Mouse (Mus musculus) hindbrain, embryonic 12.5 days (tissue): ENCODE measurements around the gene Etl4. TPM values are rescaled to one million over a fixed set of nuclear protein-coding genes. Genes with fewer than 3 reads are reported as not detected.
"Not testable (repeated sequence)": the region's sequence is repeated elsewhere in the genome, so short reads cannot be mapped to it uniquely, and the experiment has no call there.

ENCODE experiments used
- ATAC-seq: fragments of 200-750 bp; cut with Nextera tagmentation; 2 replicates; pipeline ENCODE4 v1.8.0; 2017; ENCODE audit warnings: moderate TSS enrichment; ENCODE audit not compliant: low FRiP score
- H3K27ac ChIP-seq: fragments of 300-500 bp; sonication (generic); 2 replicates; pipeline ENCODE4 v1.5.1; 2016; ENCODE audit warnings: mild to moderate bottlenecking
- H3K27me3 ChIP-seq: fragments of 300-500 bp; sonication (generic); 2 replicates; pipeline ENCODE4 v1.6.1; 2016; ENCODE audit warnings: mild to moderate bottlenecking
- H3K36me3 ChIP-seq: fragments of 300-500 bp; sonication (generic); 2 replicates; pipeline ENCODE4 v1.6.1; 2016; ENCODE audit warnings: mild to moderate bottlenecking
- H3K4me1 ChIP-seq: fragments of 300-500 bp; sonication (generic); 2 replicates; pipeline ENCODE4 v1.6.1; 2016
- H3K4me2 ChIP-seq: fragments of 300-500 bp; sonication (generic); replicated peaks from 2 replicates; pipeline ENCODE4 v1.6.1; 2016; ENCODE audit warnings: mild to moderate bottlenecking
- H3K4me3 ChIP-seq: fragments of 300-500 bp; sonication (generic); 2 replicates; pipeline ENCODE4 v1.5.1; 2016; ENCODE audit warnings: mild to moderate bottlenecking
- H3K9ac ChIP-seq: fragments of 300-500 bp; sonication (generic); 2 replicates; pipeline ENCODE4 v1.6.1; 2016; ENCODE audit warnings: mild to moderate bottlenecking, moderate library complexity
- H3K9me3 ChIP-seq: fragments of 300-500 bp; sonication (generic); replicated peaks from 2 replicates; pipeline ENCODE4 v1.6.1; 2016; ENCODE audit warnings: mild to moderate bottlenecking
- WGBS: fragments of 180-500 bp; shearing (Covaris S2); methylation state at CpG from one replicate; pipeline ENCODE4 v1.1.7; 2016; 5-methylcytosine and 5-hydroxymethylcytosine counted together
- polyA plus RNA-seq: library from polyadenylated mRNA; unstranded; fragments of >200 nt; fragmentation: Nextera tagmentation; extraction: Ambion mirVana; gene quantifications from 2 replicates; pipeline ENCODE4 v1.2.1, GENCODE M21; 2016

Etl4 gene
- polyA plus RNA-seq, 1 experiment from 2014 or later = 18.7 TPM

- not testable (repeated sequence) for H3K4me3 ChIP-seq, H3K27me3 ChIP-seq, H3K4me1 ChIP-seq, H3K4me2 ChIP-seq, H3K9me3 ChIP-seq, ATAC-seq, H3K36me3 ChIP-seq, H3K9ac ChIP-seq, H3K27ac ChIP-seq
- 76% methylated on average over 6 of the region's 6 CpGs for WGBS
Measured at GRCm38 (mm10) chr2:20176456-20177184, 267.0 kb downstream of the Etl4 start.

- H3K36me3 ChIP-seq, H3K4me3 ChIP-seq, H3K4me2 ChIP-seq, H3K27me3 ChIP-seq, H3K9me3 ChIP-seq, H3K27ac ChIP-seq, H3K4me1 ChIP-seq, H3K9ac ChIP-seq, ATAC-seq: not testable (repeated sequence)
- 90% methylated on average over 3 of the region's 3 CpGs for WGBS
Measured at GRCm38 (mm10) chr2:20177236-20177635, 267.7 kb downstream of the Etl4 start.

- 92% methylated on average over 5 of the region's 5 CpGs for WGBS
- not testable (repeated sequence) for H3K27ac ChIP-seq, H3K4me2 ChIP-seq, H3K4me3 ChIP-seq, H3K27me3 ChIP-seq, H3K9ac ChIP-seq, H3K36me3 ChIP-seq, H3K4me1 ChIP-seq, H3K9me3 ChIP-seq, ATAC-seq
Measured at GRCm38 (mm10) chr2:20180561-20180960, 271.0 kb downstream of the Etl4 start.

DNA sequence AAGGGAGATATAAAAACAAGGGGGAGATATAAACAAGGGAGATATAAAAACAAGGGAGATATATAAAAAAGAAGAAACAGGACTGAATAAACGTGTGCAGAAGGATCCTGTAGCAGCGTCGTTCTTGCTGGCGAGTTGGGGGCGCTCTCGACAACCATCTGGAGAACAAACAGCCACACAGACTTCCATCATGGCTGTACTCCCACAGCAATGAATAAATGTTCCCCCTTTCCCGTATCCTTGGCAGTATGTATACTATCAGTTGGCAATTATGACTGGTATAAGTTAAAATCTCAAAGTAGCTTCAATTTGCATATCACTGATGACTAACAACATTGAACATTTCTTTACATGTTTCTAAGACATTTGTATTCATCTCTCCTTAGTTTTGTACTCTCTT, 277.6 kb downstream of the Etl4 start:
- H3K4me2 ChIP-seq, ATAC-seq, H3K9ac ChIP-seq, H3K4me3 ChIP-seq, H3K27ac ChIP-seq, H3K36me3 ChIP-seq, H3K27me3 ChIP-seq, H3K4me1 ChIP-seq, H3K9me3 ChIP-seq: not testable (repeated sequence)
- WGBS = 91% methylated on average over 7 of the region's 7 CpGs

GRCm38 (mm10) chr2:20203011-20203410, 293.4 kb downstream of the Etl4 start:
- no peaks in the 10 kb centered on the region for H3K27me3 ChIP-seq
- no peak overlapping the region for H3K9ac ChIP-seq
- ATAC-seq = no peak
- no peak overlapping the region for H3K4me2 ChIP-seq
- H3K4me3 ChIP-seq = no peak overlapping the region
- WGBS = 83% methylated on average over 7 of the region's 7 CpGs
- H3K36me3 ChIP-seq = no peaks in the 10 kb centered on the region
- no peak overlapping the region for H3K27ac ChIP-seq
- H3K9me3 ChIP-seq = no peaks in the 10 kb centered on the region
- no peaks in the 10 kb centered on the region for H3K4me1 ChIP-seq

DNA sequence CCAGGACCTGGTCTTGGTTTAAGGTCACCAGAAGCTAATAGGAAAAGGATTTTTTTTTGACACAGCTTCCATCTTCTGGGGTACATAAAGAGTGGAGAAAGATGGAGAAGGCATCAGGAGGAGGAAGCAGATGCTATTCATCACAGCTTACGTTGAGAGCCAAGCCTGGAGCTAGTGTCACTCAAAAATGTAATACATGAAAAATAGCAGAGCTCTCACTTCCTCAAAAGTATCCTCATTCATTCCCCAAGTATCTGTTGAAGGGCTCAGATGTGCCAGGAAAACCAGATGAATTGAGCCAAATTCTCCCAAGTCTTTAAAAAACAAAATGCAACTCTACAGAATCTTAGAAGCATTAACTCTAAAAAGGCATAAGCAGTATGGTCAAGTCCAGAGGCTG, 297.1 kb downstream of the Etl4 start:
- H3K4me1 ChIP-seq = no peaks in the 10 kb centered on the region
- no peaks in the 10 kb centered on the region for H3K9me3 ChIP-seq
- no peak for ATAC-seq
- no peaks in the 10 kb centered on the region for H3K27me3 ChIP-seq
- 85% methylated on average over 1 of the region's 1 CpGs for WGBS
- H3K4me2 ChIP-seq = no peak overlapping the region
- no peak overlapping the region for H3K9ac ChIP-seq
- H3K27ac ChIP-seq = no peak overlapping the region
- no peak overlapping the region for H3K4me3 ChIP-seq
- no peaks in the 10 kb centered on the region for H3K36me3 ChIP-seq

- Histone ChIP-seq H3K9ac (no peak overlapping the region), H3K4me3 (no peak overlapping the region), H3K27me3 (no peaks in the 10 kb centered on the region), H3K36me3 (no peaks in the 10 kb centered on the region), H3K4me1 (no peaks in the 10 kb centered on the region), H3K9me3 (no peaks in the 10 kb centered on the region), H3K4me2 (no peak overlapping the region), H3K27ac (no peak overlapping the region)
- 81% methylated on average over 3 of the region's 3 CpGs for WGBS
- ATAC-seq = no peak
Measured at GRCm38 (mm10) chr2:20208683-20209194, 299.2 kb downstream of the Etl4 start.

GRCm38 (mm10) chr2:20209359-20209758, 299.8 kb downstream of the Etl4 start:
- Histone ChIP-seq H3K4me1 (no peaks in the 10 kb centered on the region), H3K36me3 (no peaks in the 10 kb centered on the region), H3K9ac (no peak overlapping the region), H3K4me2 (no peak overlapping the region), H3K9me3 (no peaks in the 10 kb centered on the region), H3K4me3 (no peak overlapping the region), H3K27ac (no peak overlapping the region), H3K27me3 (no peaks in the 10 kb centered on the region)
- no peak for ATAC-seq
- WGBS = 70% methylated on average over 4 of the region's 4 CpGs

DNA sequence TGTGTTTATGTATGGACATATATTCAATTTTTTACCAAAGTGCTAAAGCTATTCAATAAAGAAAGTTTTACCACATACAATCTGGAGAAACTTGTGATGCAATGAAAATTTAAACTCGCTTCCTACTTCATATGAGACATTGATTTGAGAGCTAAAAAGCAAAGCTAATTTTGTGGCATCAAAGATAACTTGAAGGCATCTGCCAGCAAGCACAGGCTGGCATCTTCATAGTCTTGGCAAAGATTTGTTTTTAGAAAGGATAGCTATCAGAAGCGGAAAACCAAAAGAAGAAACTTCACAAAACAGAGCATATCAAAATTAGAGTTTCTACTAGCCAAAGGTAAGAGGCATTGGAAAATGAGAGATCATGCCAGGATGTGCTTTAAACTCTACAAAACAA, 306.7 kb downstream of the Etl4 start:
- no peak overlapping the region for H3K27ac ChIP-seq
- no peaks in the 10 kb centered on the region for H3K4me1 ChIP-seq
- H3K4me2 ChIP-seq = no peak overlapping the region
- no peak overlapping the region for H3K4me3 ChIP-seq
- 91% methylated on average over 2 of the region's 2 CpGs for WGBS
- no peaks in the 10 kb centered on the region for H3K36me3 ChIP-seq
- no peaks in the 10 kb centered on the region for H3K9me3 ChIP-seq
- ATAC-seq = no peak
- no peak overlapping the region for H3K9ac ChIP-seq
- H3K27me3 ChIP-seq = no peaks in the 10 kb centered on the region

DNA sequence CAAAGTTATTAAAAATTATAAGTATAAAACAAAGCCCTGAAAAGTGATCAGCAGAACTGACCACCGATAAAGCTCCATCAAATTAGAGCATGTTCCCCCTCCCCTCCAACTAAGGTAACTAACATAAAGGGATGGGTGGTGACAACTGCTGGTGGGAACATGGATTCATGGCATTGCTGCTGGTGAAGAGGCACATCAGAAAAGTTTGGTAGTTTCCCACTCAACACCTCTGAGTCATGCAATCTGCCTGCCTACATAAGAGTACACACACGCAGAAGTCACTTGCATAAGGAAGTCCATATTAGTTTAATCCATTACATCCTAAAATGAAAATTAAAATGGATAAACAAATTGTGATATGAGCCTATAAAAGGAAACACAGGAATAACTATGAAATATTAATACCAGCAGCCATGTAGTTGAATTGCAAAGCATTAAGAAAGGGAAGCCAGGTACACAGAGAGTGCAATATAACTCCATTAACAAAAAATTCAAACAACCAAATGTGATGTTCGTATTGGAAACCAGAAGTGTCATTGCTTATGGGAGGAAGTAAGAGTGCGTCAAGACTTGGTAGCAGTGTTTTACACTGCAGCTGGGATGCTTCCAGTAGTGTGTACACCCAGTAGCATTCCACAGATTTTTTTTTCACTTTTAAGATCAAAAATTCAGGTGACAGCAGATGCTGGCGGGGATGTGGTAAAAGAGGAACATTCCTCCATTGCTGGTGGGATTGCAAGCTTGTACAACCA, 307.3 kb downstream of the Etl4 start:
- Histone ChIP-seq H3K4me2 (no peak overlapping the region), H3K27ac (no peak overlapping the region), H3K4me3 (no peak overlapping the region), H3K9me3 (no peaks in the 10 kb centered on the region), H3K4me1 (no peaks in the 10 kb centered on the region), H3K27me3 (no peaks in the 10 kb centered on the region), H3K36me3 (no peaks in the 10 kb centered on the region), H3K9ac (no peak overlapping the region)
- WGBS = 91% methylated on average over 5 of the region's 5 CpGs
- no peak for ATAC-seq

GRCm38 (mm10) chr2:20231371-20231770, 321.8 kb downstream of the Etl4 start:
- ATAC-seq = no peak
- H3K9me3 ChIP-seq = no peaks in the 10 kb centered on the region
- H3K4me1 ChIP-seq = no peaks in the 10 kb centered on the region
- H3K4me2 ChIP-seq = no peak overlapping the region
- H3K27me3 ChIP-seq = no peaks in the 10 kb centered on the region
- H3K4me3 ChIP-seq = no peak overlapping the region
- no peaks in the 10 kb centered on the region for H3K36me3 ChIP-seq
- WGBS = 66% methylated on average over 4 of the region's 4 CpGs
- H3K27ac ChIP-seq = no peak overlapping the region
- no peak overlapping the region for H3K9ac ChIP-seq

DNA sequence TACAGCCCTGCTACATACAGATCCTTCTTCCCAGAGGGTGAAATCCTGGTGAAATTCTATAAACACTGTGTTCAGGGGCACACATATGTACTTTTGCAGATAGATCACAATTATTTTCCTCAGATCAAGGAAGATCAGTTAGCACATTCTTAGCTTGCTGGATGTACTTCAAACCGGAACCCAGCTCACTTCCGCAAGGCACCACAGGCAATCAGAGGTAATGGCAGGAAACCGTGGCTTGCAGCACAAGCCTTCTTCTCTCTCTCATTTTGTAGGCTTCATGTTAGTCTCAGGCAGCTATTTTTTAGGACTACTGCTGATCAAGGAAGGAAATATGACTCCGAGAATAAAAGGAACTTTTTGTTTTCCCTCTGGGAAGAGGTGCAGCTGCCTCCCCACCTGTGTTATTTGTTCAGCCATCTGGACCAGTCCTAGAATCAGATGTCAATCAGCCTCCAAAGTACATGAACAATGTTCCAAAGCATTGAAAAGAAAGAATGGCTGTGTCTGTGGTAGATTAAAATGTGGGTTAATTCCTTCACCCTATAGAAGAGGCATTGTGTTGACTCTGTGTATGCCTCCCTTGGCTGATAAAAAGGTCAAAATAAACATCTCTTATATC, 338.6 kb downstream of the Etl4 start:
- Histone ChIP-seq H3K36me3 (no peaks in the 10 kb centered on the region), H3K4me3 (no peak overlapping the region), H3K4me2 (no peak overlapping the region), H3K4me1 (peaks cover 3% of the 10 kb centered on the region; the same call in 1 of the 2 replicates), H3K27ac (no peak overlapping the region), H3K27me3 (no peaks in the 10 kb centered on the region), H3K9ac (no peak overlapping the region), H3K9me3 (no peaks in the 10 kb centered on the region)
- 61% methylated on average over 4 of the region's 4 CpGs for WGBS
- no peak for ATAC-seq
